Mouse (Mus musculus) natural killer cell, adult 2 months (primary cell): Measurements from ENCODE around the gene Phf12.

Experiments
- DNase-seq, 2 experiments: peaks; one replicate each; pipeline ENCODE4 v3.0.0; 2022; ENCODE audit warnings: low spot score in 2 of 2

Gene Phf12

GRCm38 (mm10) chr11:78073577-78074276, 91.2 kb downstream of the Phf12 start:
- DNase-seq: no peak

DNA sequence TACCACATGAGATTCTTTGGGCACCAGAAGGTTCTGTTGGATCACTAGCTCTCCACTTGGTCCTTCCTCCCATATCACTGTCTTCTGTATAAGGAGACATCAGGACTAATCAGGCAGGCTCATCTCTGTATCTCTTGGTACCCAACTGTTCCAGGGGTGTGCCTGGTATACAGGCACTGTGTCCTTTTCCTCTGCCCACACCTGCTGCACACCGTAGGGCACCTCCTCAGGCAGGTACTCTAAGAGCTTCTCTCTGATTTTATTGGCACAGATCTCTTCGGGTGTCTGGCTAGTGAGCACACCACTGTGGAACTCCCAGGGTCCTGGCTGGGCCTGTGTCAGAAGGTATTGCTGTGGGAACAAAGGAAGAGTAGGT, 91.7 kb downstream of the Phf12 start:
- DNase-seq: no peak

- DNase-seq: no peak
Measured at GRCm38 (mm10) chr11:78074666-78075065, 92.1 kb downstream of the Phf12 start.
